Mouse (Mus musculus) lung, postnatal 0 days (tissue): Measurements from ENCODE around the gene Dcxr. TPM values are rescaled to one million over a fixed set of nuclear protein-coding genes. Genes with fewer than 3 reads are reported as not detected.

Source experiments
- ATAC-seq: fragments of 200-750 bp; cut with Nextera tagmentation; 2 replicates; pipeline ENCODE4 v1.8.0; 2017; ENCODE audit warnings: moderate library complexity
- DNase-seq: peaks from one replicate; pipeline ENCODE4 v3.0.0-alpha.2; 2016; ENCODE audit warnings: low spot score
- H3K27ac ChIP-seq: fragments of 300-500 bp; sonication (generic); 2 replicates; pipeline ENCODE4 v1.5.1; 2014; ENCODE audit warnings: antibody characterized with exemption, mild to moderate bottlenecking, low read length, mixed read lengths
- H3K27me3 ChIP-seq: fragments of 300-500 bp; sonication (generic); replicated peaks from 2 replicates; pipeline ENCODE4 v1.6.1; 2014; ENCODE audit warnings: low read length, mixed read lengths; ENCODE audit not compliant: insufficient read depth
- H3K36me3 ChIP-seq: fragments of 300-500 bp; sonication (generic); 2 replicates; pipeline ENCODE4 v1.6.1; 2014; ENCODE audit warnings: low read length, mixed read lengths; ENCODE audit not compliant: insufficient read depth
- H3K4me1 ChIP-seq: fragments of 300-500 bp; sonication (generic); 2 replicates; pipeline ENCODE4 v1.6.1; 2014; ENCODE audit warnings: antibody characterized with exemption, low read depth, low read length, mixed read lengths; ENCODE audit not compliant: insufficient read depth
- H3K4me2 ChIP-seq: fragments of 300-500 bp; sonication (generic); replicated peaks from 2 replicates; pipeline ENCODE4 v1.6.1; 2014; ENCODE audit warnings: low read depth, mild to moderate bottlenecking, low read length, moderate library complexity, mixed read lengths
- H3K4me3 ChIP-seq: fragments of 300-500 bp; sonication (generic); 2 replicates; pipeline ENCODE4 v1.5.1; 2014; ENCODE audit warnings: low read depth, low read length
- H3K9ac ChIP-seq: fragments of 300-500 bp; sonication (generic); replicated peaks from 2 replicates; pipeline ENCODE4 v1.6.1; 2014; ENCODE audit warnings: low read depth, mild to moderate bottlenecking
- H3K9me3 ChIP-seq: fragments of 300-500 bp; sonication (generic); 2 replicates; pipeline ENCODE4 v1.6.1; 2016; ENCODE audit warnings: low read length, mixed read lengths
- CTCF ChIP-seq: IDR thresholded peaks from 2 replicates; pipeline ENCODE4 v1.5.1; 2016; ENCODE audit warnings: antibody characterized with exemption, mild to moderate bottlenecking
- EP300 ChIP-seq: IDR thresholded peaks from 2 replicates; pipeline ENCODE4 v1.6.1; 2016; ENCODE audit warnings: antibody characterized with exemption, mild to moderate bottlenecking, control low read depth
- WGBS: fragments of 180-500 bp; shearing (Covaris S2); extraction: QIAGEN DNeasy Blood & Tissue Kit; methylation state at CpG from one replicate; pipeline ENCODE4 v1.1.7; 2014; 5-methylcytosine and 5-hydroxymethylcytosine counted together
- polyA plus RNA-seq: library from polyadenylated mRNA; unstranded; fragments of >200 nt; fragmentation: Nextera tagmentation; extraction: Ambion mirVana; gene quantifications from 2 replicates; pipeline ENCODE4 v1.2.1, GENCODE M21; 2015

The Dcxr gene
- polyA plus RNA-seq, 1 experiment from 2014 or later = 430 TPM

DNA sequence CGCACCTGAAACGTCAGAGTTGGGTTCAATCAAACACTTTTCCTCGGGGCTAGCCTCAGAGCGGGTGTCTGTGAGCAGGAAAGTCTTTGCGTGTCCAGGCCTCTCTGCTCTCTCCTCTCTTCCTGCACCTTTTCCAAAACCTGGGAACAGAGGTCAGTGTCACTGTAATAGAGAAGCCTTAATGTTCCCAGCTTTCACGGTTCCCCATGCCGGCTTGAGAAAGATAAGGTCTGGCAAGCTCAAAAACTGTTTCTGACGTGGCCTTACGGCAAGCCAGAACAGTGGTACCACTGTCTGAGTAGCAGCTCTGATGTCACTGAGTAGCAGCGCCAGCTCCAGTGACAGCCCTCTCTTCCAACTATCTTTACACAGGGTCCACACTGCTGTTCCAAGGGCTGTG is 12.5 kb downstream of the Dcxr start:
- 38% methylated on average over 10 of the region's 10 CpGs for WGBS
- peak overlapping the region; percentile 91 for H3K4me2 ChIP-seq
- H3K9me3 ChIP-seq = no peaks in the 10 kb centered on the region
- H3K27ac ChIP-seq = no peak overlapping the region
- no peaks in the 10 kb centered on the region for H3K27me3 ChIP-seq
- peaks cover 9% of the 10 kb centered on the region; the same call in 1 of the 2 replicates for H3K4me1 ChIP-seq
- H3K36me3 ChIP-seq = peaks cover 2% of the 10 kb centered on the region; the same call in 1 of the 2 replicates
- ATAC-seq (no peak), DNase-seq (peak; percentile 5)
- peak overlapping the region; percentile 30 for H3K9ac ChIP-seq
- H3K4me3 ChIP-seq = peak overlapping the region; percentile 50
- TF ChIP-seq EP300 (no peak), CTCF (no peak)

DNA sequence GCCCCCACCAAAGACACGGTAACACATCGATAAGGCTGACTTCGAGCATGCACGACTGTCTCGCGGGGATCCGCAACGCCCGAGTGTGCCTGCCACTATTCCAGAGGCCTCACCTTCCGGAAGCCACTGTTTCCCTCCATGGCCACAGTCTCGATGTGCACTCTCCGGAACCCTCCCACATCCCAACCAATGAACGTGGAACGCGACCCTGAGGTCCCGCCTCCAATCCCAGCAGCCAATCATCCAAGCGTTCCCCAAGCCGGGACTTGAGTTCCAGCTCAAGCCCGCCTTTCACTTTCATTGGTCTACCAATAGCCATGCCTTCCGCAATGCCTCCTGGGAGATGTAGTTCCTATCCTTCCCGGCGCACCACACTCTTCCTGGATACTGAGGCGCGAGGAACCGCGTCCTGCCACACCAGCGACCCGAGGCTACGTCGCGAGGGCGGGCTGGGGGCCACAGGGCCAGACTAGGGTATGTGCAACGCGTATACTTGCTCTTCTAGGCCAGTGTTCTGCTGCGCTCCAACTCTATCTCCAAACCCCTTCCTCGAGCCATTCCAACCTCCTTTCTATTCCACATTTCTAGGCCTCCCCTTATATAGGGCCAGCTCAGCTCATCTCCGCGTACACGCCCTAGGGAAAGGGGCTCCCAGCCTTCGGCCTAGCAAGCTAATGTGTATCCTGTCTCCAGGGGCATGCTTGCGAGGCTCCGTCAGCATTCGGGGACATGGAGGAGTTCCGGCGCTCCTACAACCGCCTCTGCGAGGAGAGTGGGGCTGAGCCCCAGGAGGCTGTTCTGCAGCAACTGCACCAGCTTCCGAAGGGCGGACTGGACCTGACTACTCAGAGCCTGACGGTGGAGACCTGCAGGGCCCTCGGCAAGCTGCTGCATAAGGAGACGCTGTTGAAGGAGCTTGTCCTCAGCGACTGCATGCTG is 13.2 kb downstream of the Dcxr start, which contains the start of the genes Cenpx and Lrrc45:
Cenpx (minus strand) TSS at position 159 of the 939 bp plus-strand sequence.
Lrrc45 (plus strand) TSS at position 346 of the 939 bp plus-strand sequence.
- H3K27me3 ChIP-seq = no peaks in the 10 kb centered on the region
- H3K4me2 ChIP-seq = peak within 1 kb of the TSS; percentile 91
- ATAC-seq (peak; percentile 95), DNase-seq (peak; percentile 99)
- TF ChIP-seq CTCF = no peak
- no peak for TF ChIP-seq EP300
- WGBS = 1% methylated on average over 50 of the region's 53 CpGs
- H3K4me3 ChIP-seq = peak within 1 kb of the TSS; percentile 50
- peaks cover 9% of the 10 kb centered on the region; the same call in 1 of the 2 replicates for H3K4me1 ChIP-seq
- H3K36me3 ChIP-seq = peaks cover 2% of the 10 kb centered on the region; the same call in 1 of the 2 replicates
- peak within 1 kb of the TSS; percentile 30 for H3K9ac ChIP-seq
- peak within 1 kb of the TSS; percentile 78 for H3K27ac ChIP-seq
- no peaks in the 10 kb centered on the region for H3K9me3 ChIP-seq

DNA sequence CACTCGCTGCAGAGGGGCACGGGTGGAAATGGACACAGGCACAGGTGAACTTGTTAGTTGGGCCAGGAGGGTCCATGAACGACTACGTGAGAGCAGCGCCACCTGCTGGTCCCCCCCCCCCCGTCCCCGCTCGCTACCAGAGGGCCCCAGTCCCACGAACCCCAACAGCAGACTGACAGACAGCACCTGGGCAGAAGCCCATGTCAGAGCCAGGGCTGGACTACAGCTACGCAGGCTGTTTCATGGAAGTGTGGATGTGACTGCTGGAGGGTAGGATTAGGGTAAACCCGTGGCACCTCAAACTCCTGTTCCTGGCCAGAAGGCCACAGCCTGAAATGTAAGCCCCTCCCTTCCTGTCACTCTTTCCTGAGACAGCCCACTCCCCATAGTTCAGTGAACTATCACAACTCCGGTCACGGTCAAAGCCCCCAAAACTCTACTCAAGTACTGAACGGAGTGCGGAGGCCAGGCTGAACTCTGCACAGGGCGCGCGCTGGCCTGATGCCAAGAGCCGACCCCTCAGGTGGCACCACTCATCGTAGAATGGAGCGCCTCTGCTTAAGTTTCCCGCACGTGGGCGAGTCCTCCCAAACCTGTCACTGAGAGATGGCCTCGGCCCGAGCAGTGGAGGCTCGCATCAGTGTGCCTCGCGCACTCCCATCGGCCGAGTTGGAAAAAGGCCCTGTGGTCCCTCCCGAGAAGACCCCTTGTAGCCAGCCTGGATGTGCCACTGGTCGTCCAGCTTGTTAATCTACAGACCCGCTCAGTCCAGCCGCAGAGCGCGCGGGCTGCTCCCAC is 14.1 kb downstream of the Dcxr start:
- TF ChIP-seq CTCF (peak; percentile 89), EP300 (no peak)
- Histone ChIP-seq H3K9ac (peak overlapping the region; percentile 27), H3K36me3 (peaks cover 2% of the 10 kb centered on the region; the same call in 1 of the 2 replicates), H3K4me1 (peaks cover 9% of the 10 kb centered on the region; the same call in 1 of the 2 replicates), H3K27me3 (no peaks in the 10 kb centered on the region), H3K27ac (peak overlapping the region; percentile 78), H3K4me2 (peak overlapping the region; percentile 91), H3K4me3 (peak overlapping the region; percentile 50), H3K9me3 (no peaks in the 10 kb centered on the region)
- ATAC-seq (peak; percentile 40), DNase-seq (peak; percentile 73)
- 3% methylated on average over 34 of the region's 38 CpGs for WGBS

DNA sequence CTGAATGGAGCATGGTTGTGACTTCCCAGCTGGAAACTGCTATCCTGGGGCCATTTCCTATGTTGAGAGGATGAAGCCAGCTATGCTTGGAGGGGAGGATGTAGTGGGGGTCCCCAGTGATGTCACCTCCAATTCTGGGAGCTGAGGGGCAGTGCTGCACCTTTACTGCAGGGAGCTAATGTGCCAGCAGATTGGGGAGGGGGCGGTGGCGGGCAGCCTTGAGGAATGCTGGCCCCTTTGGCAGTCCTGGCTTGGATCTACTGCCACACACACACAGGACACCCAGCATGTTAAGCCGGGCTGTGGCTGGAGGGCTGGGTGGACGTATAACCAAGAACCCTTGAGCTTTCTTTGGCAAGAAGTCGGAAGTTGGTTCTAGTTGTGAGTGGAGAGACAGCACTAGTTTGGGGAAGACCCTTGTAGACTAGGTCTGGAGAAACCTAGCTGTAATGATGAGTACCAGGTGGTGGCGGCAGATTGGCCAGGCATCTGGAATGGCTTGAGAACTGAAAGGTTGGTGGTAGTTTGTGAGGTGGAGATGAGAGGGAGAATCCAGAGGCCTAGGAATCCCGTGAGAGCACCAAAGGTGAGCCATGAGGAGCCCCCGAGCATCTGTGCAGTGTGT is 15.0 kb downstream of the Dcxr start:
- Histone ChIP-seq H3K27me3 (no peaks in the 10 kb centered on the region), H3K4me1 (peaks cover 9% of the 10 kb centered on the region; the same call in 1 of the 2 replicates), H3K9me3 (no peaks in the 10 kb centered on the region), H3K27ac (no peak overlapping the region), H3K9ac (no peak overlapping the region), H3K4me3 (no peak overlapping the region), H3K36me3 (peaks cover 2% of the 10 kb centered on the region; the same call in 1 of the 2 replicates), H3K4me2 (no peak overlapping the region)
- ATAC-seq = no peak
- TF ChIP-seq CTCF (no peak), EP300 (no peak)
- 64% methylated on average over 8 of the region's 8 CpGs for WGBS
- DNase-seq = no peak

DNA sequence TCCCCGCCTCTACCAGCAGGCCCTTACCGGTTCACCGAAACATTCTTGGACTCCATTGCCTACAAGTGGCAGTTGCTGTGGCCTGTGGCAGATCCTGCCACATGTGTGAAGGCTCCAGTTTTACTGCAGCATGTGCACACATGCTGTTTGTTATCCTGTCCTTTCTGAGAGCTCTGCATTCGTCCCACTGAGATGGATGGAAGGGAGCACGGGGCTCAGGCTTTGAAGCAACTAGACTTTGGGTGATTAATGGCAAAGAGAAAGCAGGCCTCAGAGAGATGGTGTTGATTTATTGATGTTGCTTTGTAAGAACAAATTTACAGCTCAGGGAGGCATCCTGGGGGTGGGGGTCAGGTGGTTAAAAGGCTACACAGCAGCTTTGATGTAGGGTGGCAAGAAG is 16.4 kb downstream of the Dcxr start:
- no peak for DNase-seq
- 66% methylated on average over 5 of the region's 5 CpGs for WGBS
- Histone ChIP-seq H3K4me1 (peaks cover 9% of the 10 kb centered on the region; the same call in 1 of the 2 replicates), H3K36me3 (peaks cover 2% of the 10 kb centered on the region; the same call in 1 of the 2 replicates), H3K4me2 (no peak overlapping the region), H3K9ac (no peak overlapping the region), H3K27me3 (no peaks in the 10 kb centered on the region), H3K27ac (no peak overlapping the region), H3K9me3 (no peaks in the 10 kb centered on the region), H3K4me3 (no peak overlapping the region)
- TF ChIP-seq CTCF (no peak), EP300 (no peak)
- no peak for ATAC-seq
